Mouse (Mus musculus): ENCODE data around the gene Rassf4.
"Not testable (repeated sequence)": the region's sequence is repeated elsewhere in the genome, so short reads cannot be mapped to it uniquely, and the experiment has no call there.

The Rassf4 gene

GRCm38 (mm10) chr6:116635251-116636180 is 38.2 kb downstream of the Rassf4 start:
- DNase-seq = no peak

GRCm38 (mm10) chr6:116633741-116634695 is 39.7 kb downstream of the Rassf4 start:
- DNase-seq = no peak

GRCm38 (mm10) chr6:116632129-116632528 is 41.6 kb downstream of the Rassf4 start:
- DNase-seq = peak; percentile 55

- no peak for DNase-seq
Observed at GRCm38 (mm10) chr6:116629766-116630165, 44.0 kb downstream of the Rassf4 start.

GRCm38 (mm10) chr6:116628539-116629171 is 45.1 kb downstream of the Rassf4 start, which contains the start of gene Zfp422:
Zfp422 (minus strand) TSS chr6:116628999.
- DNase-seq = peak; percentile 76

- no peak for DNase-seq
Observed at GRCm38 (mm10) chr6:116628095-116628494, 45.7 kb downstream of the Rassf4 start.

- DNase-seq = not testable (repeated sequence)
Observed at GRCm38 (mm10) chr6:116626417-116626816, 47.3 kb downstream of the Rassf4 start.

- no peak for DNase-seq
Observed at GRCm38 (mm10) chr6:116621318-116622023, 52.3 kb downstream of the Rassf4 start.

GRCm38 (mm10) chr6:116618073-116618472 is 55.7 kb downstream of the Rassf4 start:
- no peak for DNase-seq

- DNase-seq = no peak
Observed at GRCm38 (mm10) chr6:116615719-116616118, 58.0 kb downstream of the Rassf4 start.

GRCm38 (mm10) chr6:116607230-116607629 is 66.5 kb downstream of the Rassf4 start:
- DNase-seq = no peak

- DNase-seq = not testable (repeated sequence)
Observed at GRCm38 (mm10) chr6:116600969-116601368, 72.8 kb downstream of the Rassf4 start.

GRCm38 (mm10) chr6:116584095-116584494 is 89.7 kb downstream of the Rassf4 start, which contains the start of gene Olfr215:
Olfr215 (minus strand) TSS chr6:116584195.
- DNase-seq = no peak
